Mouse (Mus musculus) urinary bladder, adult 18-20 months (tissue): ENCODE measurements at regions not wholly inside any gene's neighbourhood (a gene's known extent, or its start where the extent isn't known, plus 50 kb on each side); places are given as distances from the start of the nearest gene placed in this dataset.
A peak's percentile ranks its signal among the peaks of the same experiment; 100 is the strongest.

Source experiments
- DNase-seq, 2 experiments: peaks; one replicate each; pipeline ENCODE4 v3.0.0; 2022; ENCODE audit warnings: low spot score in 2 of 2, mixed read lengths in 2 of 2

- DNase-seq, result no peak
Measured at GRCm38 (mm10) chr15:41154551-41155151, 1020.5 kb downstream of the 9330182O14Rik start.

- DNase-seq, result no peak
Measured at GRCm38 (mm10) chr15:41155169-41155638, 1021.0 kb downstream of the 9330182O14Rik start.

- DNase-seq, result no peak
Measured at GRCm38 (mm10) chr15:41157802-41158201, 1023.6 kb downstream of the 9330182O14Rik start.

- DNase-seq, result no peak
Measured at GRCm38 (mm10) chr15:41162268-41162667, 1028.1 kb downstream of the 9330182O14Rik start.

- DNase-seq, result no peak
Measured at GRCm38 (mm10) chr15:41162793-41163192, 1028.6 kb downstream of the 9330182O14Rik start.

GRCm38 (mm10) chr15:41163643-41164358, 1029.6 kb downstream of the 9330182O14Rik start:
- DNase-seq, result no peak

GRCm38 (mm10) chr15:41165534-41165933, 1031.4 kb downstream of the 9330182O14Rik start:
- DNase-seq, result no peak

GRCm38 (mm10) chr15:41190792-41191191, 1056.6 kb downstream of the 9330182O14Rik start:
- no peak for DNase-seq

- peak; percentile 8 to 12 for DNase-seq
Measured at GRCm38 (mm10) chr15:41193240-41193639, 1059.1 kb downstream of the 9330182O14Rik start.

GRCm38 (mm10) chr15:41223801-41224200, 1089.6 kb downstream of the 9330182O14Rik start:
- DNase-seq, result no peak

- no peak for DNase-seq
Measured at GRCm38 (mm10) chr15:41232406-41233060, 1098.4 kb downstream of the 9330182O14Rik start.
